Mouse (Mus musculus) midbrain, embryonic 10.5 days (tissue): ENCODE measurements around the gene Notch2. TPM values are rescaled to one million over a fixed set of nuclear protein-coding genes. Genes with fewer than 3 reads are reported as not detected.

ENCODE experiments used
- DNase-seq: peaks from one replicate; pipeline ENCODE4 v3.0.0-alpha.2; 2017; ENCODE audit warnings: low spot score
- H3K27ac ChIP-seq: fragments of 300-500 bp; sonication (generic); replicated peaks from 2 replicates; pipeline ENCODE4 v1.5.1; 2016; ENCODE audit warnings: mild to moderate bottlenecking
- H3K27me3 ChIP-seq: fragments of 300-500 bp; sonication (generic); 2 replicates; pipeline ENCODE4 v1.6.1; 2016; ENCODE audit warnings: low read depth, mild to moderate bottlenecking; ENCODE audit not compliant: poor library complexity, severe bottlenecking
- H3K36me3 ChIP-seq: fragments of 300-500 bp; sonication (generic); 2 replicates; pipeline ENCODE4 v1.6.1; 2016; ENCODE audit warnings: mild to moderate bottlenecking, moderate library complexity
- H3K4me1 ChIP-seq: fragments of 300-500 bp; sonication (generic); 2 replicates; pipeline ENCODE4 v1.6.1; 2016
- H3K4me3 ChIP-seq: fragments of 300-500 bp; sonication (generic); 2 replicates; pipeline ENCODE4 v1.5.1; 2016; ENCODE audit warnings: mild to moderate bottlenecking, moderate library complexity
- H3K9me3 ChIP-seq: fragments of 300-500 bp; sonication (generic); replicated peaks from 2 replicates; pipeline ENCODE4 v1.6.1; 2016; ENCODE audit warnings: mild to moderate bottlenecking
- WGBS: fragments of 180-500 bp; shearing (Covaris S2); methylation state at CpG from one replicate; pipeline ENCODE4 v1.1.7; 2016; 5-methylcytosine and 5-hydroxymethylcytosine counted together
- polyA plus RNA-seq: library from polyadenylated mRNA; unstranded; fragments of >200 nt; fragmentation: Nextera tagmentation; extraction: Ambion mirVana; gene quantifications from 2 replicates; pipeline ENCODE4 v1.2.1, GENCODE M21; 2016

The Notch2 gene
- polyA plus RNA-seq, 1 experiment from 2014 or later = 16.6 TPM

- no peak for DNase-seq
These were observed 32.5 kb upstream of the Notch2 start for GRCm38 (mm10) chr3:97980683-97981327.

GRCm38 (mm10) chr3:97981376-97981906, 31.9 kb upstream of the Notch2 start:
- WGBS = 89% methylated on average over 3 of the region's 3 CpGs
- Histone ChIP-seq H3K27ac (no peak overlapping the region), H3K4me3 (no peak overlapping the region), H3K36me3 (no peaks in the 10 kb centered on the region), H3K9me3 (no peaks in the 10 kb centered on the region), H3K27me3 (no peaks in the 10 kb centered on the region), H3K4me1 (peaks cover 5% of the 10 kb centered on the region)
- DNase-seq = no peak

More at GRCm38 (mm10) chr3:97980683-97981327, 32.5 kb upstream of the Notch2 start:
- no peaks in the 10 kb centered on the region for H3K9me3 ChIP-seq
- H3K36me3 ChIP-seq = no peaks in the 10 kb centered on the region
- no peak overlapping the region for H3K27ac ChIP-seq
- H3K27me3 ChIP-seq = no peaks in the 10 kb centered on the region
- no peak overlapping the region for H3K4me3 ChIP-seq
- WGBS = 93% methylated on average over 8 of the region's 8 CpGs
- H3K4me1 ChIP-seq = peaks cover 5% of the 10 kb centered on the region

- H3K4me1 ChIP-seq = no peaks in the 10 kb centered on the region; the same call in 1 of the 2 replicates
- H3K9me3 ChIP-seq = no peaks in the 10 kb centered on the region
- H3K4me3 ChIP-seq = no peak overlapping the region
- H3K27me3 ChIP-seq = no peaks in the 10 kb centered on the region
- WGBS = 82% methylated on average over 10 of the region's 10 CpGs
- DNase-seq = no peak
- H3K27ac ChIP-seq = no peak overlapping the region
- no peaks in the 10 kb centered on the region for H3K36me3 ChIP-seq
These were observed 28.3 kb upstream of the Notch2 start for GRCm38 (mm10) chr3:97984870-97985506.

GRCm38 (mm10) chr3:97985691-97986090, 27.6 kb upstream of the Notch2 start:
- no peak for DNase-seq
- Histone ChIP-seq H3K4me3 (no peak overlapping the region), H3K9me3 (no peaks in the 10 kb centered on the region), H3K27me3 (no peaks in the 10 kb centered on the region), H3K27ac (no peak overlapping the region), H3K36me3 (no peaks in the 10 kb centered on the region), H3K4me1 (no peaks in the 10 kb centered on the region; the same call in 1 of the 2 replicates)
- 79% methylated on average over 3 of the region's 3 CpGs for WGBS

- WGBS = 98% methylated on average over 3 of the region's 3 CpGs
- no peak for DNase-seq
- H3K4me1 ChIP-seq = no peaks in the 10 kb centered on the region; the same call in 1 of the 2 replicates
- H3K27ac ChIP-seq = no peak overlapping the region
- H3K9me3 ChIP-seq = no peaks in the 10 kb centered on the region
- H3K27me3 ChIP-seq = no peaks in the 10 kb centered on the region
- no peak overlapping the region for H3K4me3 ChIP-seq
- H3K36me3 ChIP-seq = no peaks in the 10 kb centered on the region
These were observed 26.2 kb upstream of the Notch2 start for GRCm38 (mm10) chr3:97987153-97987552.

- WGBS = 65% methylated on average over 4 of the region's 4 CpGs
- Histone ChIP-seq H3K27ac (no peak overlapping the region), H3K4me3 (no peak overlapping the region), H3K4me1 (no peaks in the 10 kb centered on the region; the same call in 1 of the 2 replicates), H3K36me3 (no peaks in the 10 kb centered on the region), H3K9me3 (no peaks in the 10 kb centered on the region), H3K27me3 (no peaks in the 10 kb centered on the region)
- no peak for DNase-seq
These were observed 24.6 kb upstream of the Notch2 start for GRCm38 (mm10) chr3:97988756-97989155.

GRCm38 (mm10) chr3:97990576-97990975, 22.8 kb upstream of the Notch2 start:
- Histone ChIP-seq H3K27me3 (no peaks in the 10 kb centered on the region), H3K36me3 (no peaks in the 10 kb centered on the region), H3K9me3 (no peaks in the 10 kb centered on the region), H3K4me1 (no peaks in the 10 kb centered on the region; the same call in 1 of the 2 replicates), H3K27ac (no peak overlapping the region), H3K4me3 (no peak overlapping the region)
- WGBS = 94% methylated on average over 5 of the region's 5 CpGs
- DNase-seq = no peak

GRCm38 (mm10) chr3:97992289-97992688, 21.0 kb upstream of the Notch2 start:
- H3K4me3 ChIP-seq = no peak overlapping the region
- no peaks in the 10 kb centered on the region for H3K9me3 ChIP-seq
- H3K4me1 ChIP-seq = no peaks in the 10 kb centered on the region; the same call in 1 of the 2 replicates
- H3K36me3 ChIP-seq = no peaks in the 10 kb centered on the region
- no peak for DNase-seq
- no peak overlapping the region for H3K27ac ChIP-seq
- H3K27me3 ChIP-seq = no peaks in the 10 kb centered on the region
- 74% methylated on average over 4 of the region's 4 CpGs for WGBS

- Histone ChIP-seq H3K27ac (no peak overlapping the region), H3K4me1 (no peaks in the 10 kb centered on the region), H3K27me3 (no peaks in the 10 kb centered on the region), H3K9me3 (no peaks in the 10 kb centered on the region), H3K4me3 (no peak overlapping the region), H3K36me3 (no peaks in the 10 kb centered on the region)
- WGBS = 87% methylated on average over 5 of the region's 5 CpGs
- no peak for DNase-seq
These were observed 20.1 kb upstream of the Notch2 start for GRCm38 (mm10) chr3:97993196-97993595.

GRCm38 (mm10) chr3:97993920-97994545, 19.3 kb upstream of the Notch2 start:
- no peaks in the 10 kb centered on the region for H3K9me3 ChIP-seq
- H3K4me3 ChIP-seq = no peak overlapping the region
- no peak for DNase-seq
- no peaks in the 10 kb centered on the region for H3K4me1 ChIP-seq
- WGBS = 89% methylated on average over 3 of the region's 3 CpGs
- H3K27me3 ChIP-seq = no peaks in the 10 kb centered on the region
- H3K27ac ChIP-seq = no peak overlapping the region
- no peaks in the 10 kb centered on the region for H3K36me3 ChIP-seq

GRCm38 (mm10) chr3:97994818-97995217, 18.5 kb upstream of the Notch2 start:
- 90% methylated on average over 5 of the region's 5 CpGs for WGBS
- no peak for DNase-seq
- no peaks in the 10 kb centered on the region for H3K4me1 ChIP-seq
- no peaks in the 10 kb centered on the region for H3K36me3 ChIP-seq
- H3K9me3 ChIP-seq = no peaks in the 10 kb centered on the region
- no peaks in the 10 kb centered on the region for H3K27me3 ChIP-seq
- H3K4me3 ChIP-seq = no peak overlapping the region
- no peak overlapping the region for H3K27ac ChIP-seq

GRCm38 (mm10) chr3:97998349-97998748, 15.0 kb upstream of the Notch2 start:
- Histone ChIP-seq H3K27me3 (no peaks in the 10 kb centered on the region), H3K27ac (no peak overlapping the region), H3K36me3 (no peaks in the 10 kb centered on the region), H3K4me1 (no peaks in the 10 kb centered on the region), H3K4me3 (no peak overlapping the region), H3K9me3 (no peaks in the 10 kb centered on the region)
- WGBS = 85% methylated on average over 4 of the region's 4 CpGs
- no peak for DNase-seq

- no peak for DNase-seq
- no peaks in the 10 kb centered on the region for H3K27me3 ChIP-seq
- WGBS = 93% methylated on average over 4 of the region's 4 CpGs
These were observed 9.8 kb upstream of the Notch2 start for GRCm38 (mm10) chr3:98003558-98003957.

More at GRCm38 (mm10) chr3:98003558-98003957, 9.8 kb upstream of the Notch2 start:
- Histone ChIP-seq H3K36me3 (no peaks in the 10 kb centered on the region), H3K4me1 (no peaks in the 10 kb centered on the region), H3K9me3 (no peaks in the 10 kb centered on the region), H3K4me3 (no peak overlapping the region), H3K27ac (no peak overlapping the region)
